Mouse (Mus musculus): ENCODE measurements around the gene Wdr54.

The Wdr54 gene

DNA sequence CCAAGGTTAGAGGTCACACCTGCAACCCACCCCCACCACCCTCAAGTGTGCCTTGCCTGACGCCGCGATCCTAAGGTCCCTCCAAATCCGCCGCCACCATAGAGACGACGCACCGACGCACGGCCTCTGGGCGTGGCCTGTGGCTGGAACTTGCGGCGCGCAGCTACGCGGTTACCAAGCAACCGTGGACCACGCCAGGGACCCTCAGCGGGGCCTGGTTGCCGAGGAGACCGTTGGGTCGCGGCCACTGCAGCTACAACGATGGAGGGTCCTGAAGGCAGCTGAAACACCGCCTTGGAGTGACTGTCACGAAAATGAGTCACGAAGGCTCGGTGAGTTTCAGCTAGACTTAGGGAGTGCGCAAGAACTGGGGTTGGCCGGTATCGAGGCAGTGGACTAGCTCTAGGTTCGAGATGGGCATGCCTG is at the start of gene Wdr54, which contains the start of gene 1700003E16Rik:
Wdr54 (minus strand) TSS at position 139 of the 426 bp plus-strand sequence.
1700003E16Rik (plus strand) TSS at position 146 of the 426 bp plus-strand sequence.
- DNase-seq: peak in 1 of 2 experiments; percentile 46

DNA sequence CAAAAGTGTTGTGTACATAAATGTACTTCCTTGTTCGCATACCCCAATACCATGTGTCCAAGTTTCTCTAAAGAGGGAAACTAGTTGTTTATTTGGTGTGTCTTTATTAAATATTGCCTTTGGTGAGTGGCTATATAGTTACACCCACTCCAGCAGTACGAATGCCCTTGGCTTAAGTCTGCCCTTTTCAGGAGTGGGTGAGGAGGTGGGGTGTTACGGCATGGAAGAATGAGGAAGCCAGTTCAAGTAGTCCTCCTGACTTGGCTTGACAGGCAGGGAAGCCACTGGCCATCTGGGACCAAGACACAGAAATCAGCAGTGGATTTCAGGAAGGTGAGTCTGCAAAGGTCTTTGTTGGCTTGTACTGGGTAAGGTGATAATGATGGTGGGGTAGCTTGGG is 49.7 kb upstream of the Wdr54 start:
- DNase-seq: no peak

DNA sequence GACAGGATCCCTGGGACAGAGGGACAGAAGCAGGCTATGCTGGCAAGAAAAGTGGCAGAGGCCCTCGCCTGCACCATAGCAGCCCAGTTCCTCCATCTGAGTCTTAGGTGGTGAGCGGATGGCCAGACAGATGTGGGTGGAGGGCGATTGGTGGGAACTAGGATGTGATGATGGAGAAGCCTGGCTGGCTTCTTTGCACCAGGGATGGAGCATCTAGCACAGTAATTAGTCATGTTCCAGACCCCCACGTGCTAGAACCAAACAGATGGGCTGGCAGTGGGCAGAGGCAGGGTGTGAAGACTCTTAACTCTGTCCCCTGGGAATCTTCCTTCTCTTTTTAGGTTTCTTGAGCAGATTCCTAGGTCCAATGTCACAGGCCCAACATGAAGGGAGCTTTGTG is 47.1 kb upstream of the Wdr54 start:
- DNase-seq: no peak

DNA sequence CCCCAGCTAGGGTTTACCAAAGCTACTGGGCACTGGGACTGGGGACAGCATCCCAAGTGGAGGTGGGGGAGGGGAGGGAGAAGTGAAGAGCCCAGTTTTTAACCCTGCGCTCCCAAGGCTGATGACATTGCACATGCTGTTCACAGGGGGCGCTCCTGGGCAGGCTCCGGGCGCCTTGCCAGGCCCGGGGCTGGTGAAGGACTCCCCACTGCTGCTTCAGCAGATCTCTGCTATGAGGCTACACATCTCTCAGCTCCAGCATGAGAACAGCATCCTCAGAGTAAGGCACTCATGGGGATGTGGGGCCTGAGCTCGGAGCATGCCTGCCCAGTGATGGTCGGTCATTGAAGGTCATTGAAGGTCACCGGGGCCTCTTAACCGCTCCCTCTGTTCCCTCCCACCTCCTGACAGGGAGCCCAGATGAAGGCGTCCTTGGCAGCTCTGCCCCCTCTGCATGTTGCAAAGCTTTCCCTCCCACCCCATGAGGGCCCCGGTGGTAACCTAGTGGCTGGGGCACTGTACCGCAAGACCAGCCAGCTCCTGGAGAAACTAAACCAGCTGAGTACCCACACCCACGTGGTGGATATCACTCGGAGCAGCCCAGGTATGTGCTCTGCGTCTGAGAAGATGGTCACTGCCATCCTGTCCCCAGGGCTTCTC is 41.3 kb upstream of the Wdr54 start:
- peak in 1 of 2 experiments; percentile 9 for DNase-seq

DNA sequence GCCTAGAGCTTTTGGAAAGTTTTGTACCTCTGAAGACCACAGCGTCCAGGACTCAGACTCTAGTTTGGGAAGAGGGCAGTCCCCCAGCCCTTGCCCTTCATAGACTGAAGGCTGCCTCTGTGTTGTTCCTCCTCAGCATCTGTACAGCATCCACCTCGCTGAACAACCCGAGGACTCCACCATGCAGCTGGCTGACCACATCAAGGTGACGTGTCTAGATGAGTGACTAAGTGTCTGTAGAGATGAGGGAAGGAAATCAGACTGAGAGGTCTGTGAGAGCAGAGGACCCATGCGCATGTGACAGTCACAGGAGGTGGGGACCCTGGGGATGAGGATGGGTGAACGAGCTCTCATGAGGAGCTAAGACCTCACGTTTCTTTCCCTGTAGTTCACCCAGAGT is 37.4 kb upstream of the Wdr54 start:
- no peak for DNase-seq

DNA sequence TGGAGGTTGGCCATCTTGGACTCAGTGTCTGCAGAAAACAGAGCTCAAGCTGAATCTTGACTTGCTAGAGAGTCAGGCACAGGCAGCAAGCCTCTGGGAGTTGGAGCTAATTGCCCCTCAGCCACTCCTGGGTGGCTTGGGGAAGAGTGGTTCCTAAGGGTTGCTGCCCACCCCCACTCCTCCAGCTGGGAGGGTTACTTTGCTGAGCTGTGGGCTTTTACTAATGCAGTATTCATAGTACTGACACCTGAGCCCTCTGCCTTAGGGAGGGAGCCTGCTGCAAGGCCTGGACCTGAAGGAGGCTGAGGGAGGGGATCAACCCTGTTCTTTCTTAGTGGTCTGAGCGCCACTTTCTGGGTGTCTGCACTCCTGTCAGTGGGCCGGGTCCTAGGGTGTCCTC is 30.7 kb upstream of the Wdr54 start:
- no peak for DNase-seq

DNA sequence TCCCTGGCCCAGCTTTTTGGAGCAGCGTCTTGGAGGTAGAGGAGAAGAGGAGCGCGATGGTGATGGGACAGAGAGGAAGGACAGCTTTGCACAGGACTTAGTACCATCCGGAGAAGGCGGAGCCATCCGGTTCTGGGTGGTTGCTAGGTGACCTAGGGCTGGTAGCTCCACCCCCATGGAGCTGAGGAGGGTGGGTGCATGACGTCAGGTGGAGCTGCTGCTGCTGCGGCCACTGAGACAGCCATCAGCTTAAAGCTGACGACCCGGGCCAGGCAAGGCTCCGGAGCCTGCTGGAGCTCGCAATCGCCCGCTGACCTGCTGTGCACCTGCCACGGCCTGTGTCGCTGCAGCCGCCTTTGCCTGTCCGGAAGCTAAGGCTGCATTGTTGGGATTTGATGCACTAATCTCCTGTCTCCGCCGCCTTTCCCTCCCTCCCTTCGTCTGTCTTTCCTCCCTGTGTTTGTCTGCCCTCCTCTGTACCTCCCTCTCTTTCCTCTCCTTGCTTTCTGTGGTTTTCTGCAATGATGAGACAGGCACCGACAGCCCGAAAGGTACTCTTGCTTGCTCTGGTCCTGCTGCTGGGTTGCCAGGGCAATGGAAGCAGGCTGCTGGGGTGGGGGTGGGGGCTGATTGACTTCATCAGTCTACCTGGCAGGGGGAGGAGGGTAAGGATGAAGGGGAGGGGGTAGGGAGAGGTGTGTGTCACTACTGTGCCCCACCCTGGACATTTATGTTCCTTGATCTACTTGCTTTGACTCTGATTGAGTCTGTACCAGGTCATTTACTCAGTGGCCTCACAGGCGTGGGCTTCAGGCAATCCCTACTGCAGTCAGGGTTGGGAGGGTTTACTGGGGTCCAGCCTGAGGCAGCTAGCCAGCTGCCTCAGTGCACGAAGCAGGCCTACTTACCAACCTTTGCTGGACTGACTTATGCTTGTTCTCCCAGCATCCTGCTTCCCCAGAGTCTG is 30.0 kb upstream of the Wdr54 start:
- DNase-seq: peak; percentile 15 to 30

DNA sequence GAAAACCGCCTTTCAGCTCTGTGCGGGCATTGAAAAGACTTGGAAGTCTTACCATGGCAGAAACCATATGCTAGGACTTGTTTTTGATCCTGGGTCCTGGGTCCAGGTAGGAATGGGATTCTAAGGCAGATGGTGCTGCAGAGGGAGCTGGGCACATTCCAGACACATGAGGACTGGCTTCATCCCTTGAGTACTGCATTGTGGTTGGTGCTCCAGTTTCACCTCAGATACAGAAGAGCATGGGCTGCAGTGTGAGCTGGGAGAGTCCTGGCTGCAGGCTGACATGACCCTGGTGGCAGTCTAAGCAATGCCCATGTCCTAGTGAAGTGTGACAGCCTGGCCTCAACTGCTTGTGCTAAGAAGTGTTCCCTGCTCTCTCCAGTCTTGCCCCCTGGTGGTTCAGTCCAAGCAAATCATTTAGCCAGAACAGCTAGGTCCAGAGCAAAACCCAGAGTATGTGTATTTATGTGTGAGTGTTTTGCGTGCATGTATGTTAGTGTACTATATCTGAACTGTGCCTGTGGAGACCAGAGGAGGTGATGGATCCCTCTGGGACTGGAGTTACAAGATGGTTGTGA is 28.8 kb upstream of the Wdr54 start:
- no peak for DNase-seq

DNA sequence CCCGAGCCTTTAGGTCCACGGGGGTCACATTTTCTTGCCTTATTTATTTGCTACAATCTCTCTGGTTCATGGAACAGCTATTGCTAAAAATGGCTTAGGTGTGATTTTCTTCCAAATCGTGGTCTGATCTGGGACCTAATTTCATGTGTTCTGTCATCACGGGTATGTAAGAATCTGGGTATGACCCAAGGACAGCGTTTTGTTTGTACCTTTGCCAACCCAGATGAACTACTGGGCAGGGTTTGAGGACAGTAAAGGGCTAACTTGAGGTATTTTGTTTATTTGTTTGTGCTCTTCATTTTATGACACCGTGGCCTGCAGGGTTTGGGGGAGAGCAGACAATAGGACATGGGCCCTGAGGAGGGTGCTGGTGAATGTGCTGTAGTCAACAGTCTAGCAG is 24.4 kb upstream of the Wdr54 start:
- DNase-seq: no peak

DNA sequence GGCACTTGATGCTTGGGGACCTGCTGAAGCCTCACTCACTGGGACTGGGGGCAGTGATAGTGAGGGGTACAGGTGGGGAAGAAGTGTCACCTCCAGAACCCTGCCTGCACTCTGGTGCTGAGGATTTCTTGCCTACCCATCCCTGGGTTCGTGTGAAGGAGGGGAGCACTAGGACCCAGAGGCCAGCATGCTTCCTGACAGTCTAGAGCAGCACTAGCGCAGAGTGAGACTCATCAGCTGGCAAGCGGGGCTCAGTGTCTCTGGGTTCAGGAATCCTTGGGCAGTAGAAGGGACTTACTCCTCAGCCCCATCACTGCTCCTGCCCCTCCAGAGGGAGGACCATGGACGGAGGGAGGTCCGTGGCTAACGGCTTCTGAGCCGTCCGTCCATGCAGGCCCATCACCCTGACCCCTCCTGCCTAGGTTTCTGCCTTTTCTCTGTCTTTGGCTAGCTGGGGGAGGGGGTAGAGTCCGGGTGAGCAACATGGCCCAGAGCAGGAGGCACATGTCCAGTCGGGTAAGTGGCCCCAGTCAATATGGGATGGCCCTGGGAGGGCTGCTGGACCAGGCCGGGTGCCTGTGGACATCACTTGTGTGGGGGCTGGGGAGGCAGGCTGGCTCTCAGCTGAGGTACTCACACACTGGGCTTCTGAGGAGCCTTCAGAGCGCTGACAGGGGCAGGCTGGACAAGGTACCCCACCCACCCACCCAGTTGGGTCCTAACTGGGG is 23.4 kb upstream of the Wdr54 start:
- no peak for DNase-seq

DNA sequence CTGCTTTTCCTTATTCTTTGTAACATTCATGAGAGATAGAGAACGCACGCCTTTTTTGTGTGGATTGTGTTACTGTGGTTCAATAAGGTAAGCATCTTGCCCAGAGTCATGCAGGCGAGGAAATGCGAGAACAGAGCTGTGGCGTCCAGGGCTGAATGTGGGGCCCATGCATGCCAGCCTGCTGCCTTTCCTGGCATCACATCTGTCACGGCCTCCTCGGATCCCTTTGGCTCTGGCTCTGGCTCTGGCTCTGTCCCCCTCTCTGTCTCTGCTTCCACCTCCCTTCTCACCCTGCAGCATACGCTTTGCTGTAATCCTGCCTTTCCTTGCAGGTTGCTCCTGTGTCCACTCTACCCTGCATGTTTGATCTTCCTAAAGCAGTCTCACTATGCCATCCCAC is 19.8 kb upstream of the Wdr54 start:
- no peak for DNase-seq

DNA sequence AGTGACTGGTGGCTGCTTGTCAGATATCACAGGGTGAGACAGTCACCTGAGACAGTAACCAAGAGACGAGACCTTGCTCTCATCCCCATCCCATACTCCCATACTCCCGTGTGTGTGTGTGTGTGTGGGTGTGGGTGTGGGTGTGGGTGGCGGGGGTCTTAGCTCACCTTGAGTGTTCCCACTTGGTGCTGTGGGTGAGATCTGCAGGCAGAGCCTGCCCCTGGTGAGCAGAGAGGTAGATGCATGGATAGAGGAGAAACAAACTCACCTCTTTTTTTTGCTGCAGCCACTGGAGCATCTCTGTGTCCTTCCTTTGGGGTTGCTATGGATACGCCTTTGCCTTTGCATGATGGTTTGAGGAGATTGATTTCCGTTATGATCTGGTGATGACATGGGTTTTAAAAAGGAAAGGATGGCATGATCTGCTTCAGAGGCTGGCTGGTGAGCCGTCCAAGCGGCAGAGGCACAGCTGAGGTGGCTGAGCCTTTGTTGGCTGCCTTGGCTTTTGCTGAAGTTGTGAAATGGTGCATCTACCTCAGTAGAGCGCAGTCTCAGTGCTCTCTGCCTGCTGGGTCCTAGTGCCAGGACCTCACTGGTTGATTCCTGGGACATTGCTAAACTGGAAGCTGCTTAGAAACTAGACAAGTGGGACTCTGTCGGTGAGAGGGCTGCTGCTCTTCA is 16.2 kb upstream of the Wdr54 start:
- DNase-seq: no peak

DNA sequence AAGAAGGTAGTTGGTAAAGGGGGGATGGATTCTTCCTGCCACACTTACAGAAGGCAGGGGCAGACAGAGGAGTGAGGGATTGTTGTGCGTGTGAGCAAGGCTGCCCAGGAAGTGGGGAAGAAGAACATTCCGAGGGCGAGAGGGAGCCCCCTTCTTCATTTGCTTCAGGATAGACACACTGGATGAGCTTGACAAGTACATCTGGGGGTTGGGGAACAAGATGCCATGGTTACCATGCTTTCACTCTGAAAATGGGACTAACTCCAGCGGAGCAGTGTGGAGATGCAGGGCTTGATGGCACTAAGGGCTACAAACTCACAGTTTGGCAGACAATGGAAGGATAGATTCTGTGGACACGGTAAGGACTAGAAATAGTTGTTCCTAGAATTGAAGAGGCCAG is 14.9 kb upstream of the Wdr54 start:
- DNase-seq: no peak

DNA sequence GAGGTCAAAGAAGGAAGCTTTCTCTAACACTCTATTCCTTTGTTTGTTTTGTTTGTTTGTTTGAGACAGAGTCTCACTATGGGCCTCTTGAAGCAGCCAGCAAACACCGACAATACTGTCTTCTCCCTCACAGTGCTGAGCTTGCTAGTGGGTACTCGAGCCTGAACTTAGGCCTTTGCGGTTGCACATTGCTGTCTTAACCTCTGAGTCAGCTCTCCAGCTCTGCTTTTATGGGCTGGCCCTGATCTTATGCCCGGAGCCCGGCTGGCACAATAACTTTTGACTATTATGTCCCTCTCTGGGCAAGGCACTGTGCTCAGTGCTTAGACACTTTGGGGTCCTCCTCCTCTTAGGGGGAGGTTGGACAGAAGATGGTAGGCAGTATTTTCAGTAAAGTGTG is 13.7 kb upstream of the Wdr54 start:
- no peak for DNase-seq

DNA sequence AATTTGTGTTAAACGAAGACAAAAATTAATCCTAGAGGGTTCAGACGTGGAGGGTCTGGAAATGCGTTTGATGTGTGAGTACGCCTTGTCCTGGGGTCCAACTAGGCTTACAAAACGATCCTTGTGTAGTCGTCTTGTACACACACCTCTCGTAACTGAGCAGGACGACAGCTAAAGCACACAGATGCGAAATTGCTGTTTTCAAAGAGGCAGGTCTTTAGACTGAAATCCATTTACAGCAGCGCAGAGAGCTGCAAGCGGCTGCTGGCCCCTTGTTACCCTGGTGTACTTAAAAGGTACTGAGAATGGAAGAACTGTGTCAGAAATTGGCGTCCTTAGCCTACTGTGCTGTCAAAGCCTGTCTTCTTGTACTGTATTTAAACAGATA is 10.0 kb upstream of the Wdr54 start:
- no peak for DNase-seq

DNA sequence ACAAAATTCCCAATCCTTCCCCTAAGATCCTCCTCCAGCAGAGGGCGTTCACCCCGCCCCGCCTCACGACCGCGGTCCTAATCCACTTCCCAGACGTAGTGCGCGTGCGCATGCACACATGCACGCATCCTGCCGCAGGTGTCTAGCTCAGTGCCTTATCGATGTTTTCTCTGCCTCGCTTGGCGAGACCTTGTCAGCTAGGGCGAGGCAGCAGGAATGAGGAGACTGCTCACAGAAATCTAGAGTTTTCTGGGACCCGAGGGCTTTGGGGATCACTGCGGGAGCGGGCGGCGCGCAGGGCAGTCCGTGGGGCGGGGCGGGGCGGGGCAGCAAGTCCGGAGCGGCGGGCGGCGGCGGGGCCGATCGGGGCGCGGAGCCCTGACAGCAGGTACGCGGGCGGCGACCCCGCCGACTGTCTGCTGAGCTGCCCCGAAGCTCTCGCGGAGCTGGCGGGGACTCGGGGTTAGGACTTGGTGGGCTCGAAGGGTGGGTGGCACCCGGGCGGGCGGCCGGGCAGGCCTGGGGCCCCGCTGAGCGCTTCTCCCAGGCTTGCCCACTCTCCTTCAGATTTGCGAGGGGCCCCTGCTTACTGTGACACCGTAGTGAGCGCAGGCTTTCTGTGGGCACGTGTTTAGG is 9.5 kb upstream of the Wdr54 start, which contains the start of gene Dctn1:
Dctn1 (plus strand) TSS at position 314 of the 636 bp plus-strand sequence.
- peak; percentile 87 to 90 for DNase-seq

DNA sequence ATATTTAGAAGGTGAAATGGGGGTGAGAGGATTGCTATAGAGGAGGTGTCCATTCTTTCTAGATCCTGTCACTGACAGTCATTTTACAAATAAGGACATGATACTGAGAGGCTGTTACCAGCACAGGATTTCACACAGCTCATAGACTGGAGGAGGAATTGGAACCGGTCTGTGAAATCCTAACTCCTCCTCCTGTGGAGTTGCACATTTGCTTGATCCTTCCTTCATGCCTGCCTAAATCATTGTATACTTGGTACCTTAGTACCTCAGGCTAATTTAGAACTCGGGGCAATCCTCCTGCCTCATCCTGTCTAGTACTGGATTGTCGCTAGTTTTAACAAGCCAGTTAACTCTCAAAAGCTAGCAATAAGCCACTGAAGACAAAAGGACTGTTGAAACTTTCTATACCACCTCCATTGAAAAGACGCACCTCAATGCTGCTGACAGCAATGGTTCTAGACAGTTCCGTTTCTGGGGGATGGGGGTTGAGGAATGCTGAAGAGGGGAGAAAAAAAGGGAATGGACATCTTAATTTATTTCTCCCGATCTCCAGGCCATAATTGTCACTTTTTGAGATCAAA is 8.9 kb upstream of the Wdr54 start:
- no peak for DNase-seq

DNA sequence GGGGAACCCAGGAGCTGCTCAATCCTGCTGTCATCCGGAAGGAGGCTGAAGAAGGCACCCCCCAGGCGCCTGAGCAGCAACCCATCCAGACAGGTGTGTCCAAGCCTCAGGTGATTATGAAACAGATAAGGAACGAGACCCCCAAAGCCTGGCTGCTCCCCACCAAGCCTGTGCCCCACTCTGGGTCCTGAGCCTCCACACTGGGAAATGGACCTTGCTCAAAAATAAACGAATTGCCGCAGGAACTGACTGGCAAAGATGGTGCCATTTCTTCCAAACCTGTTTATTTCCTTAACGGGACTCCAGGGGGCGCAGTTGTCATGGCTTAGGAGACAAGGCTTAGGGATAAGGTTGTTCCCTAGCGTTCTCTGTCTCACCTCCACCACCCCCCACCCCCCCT is 6.5 kb upstream of the Wdr54 start:
- peak in 1 of 2 experiments; percentile 56 for DNase-seq

DNA sequence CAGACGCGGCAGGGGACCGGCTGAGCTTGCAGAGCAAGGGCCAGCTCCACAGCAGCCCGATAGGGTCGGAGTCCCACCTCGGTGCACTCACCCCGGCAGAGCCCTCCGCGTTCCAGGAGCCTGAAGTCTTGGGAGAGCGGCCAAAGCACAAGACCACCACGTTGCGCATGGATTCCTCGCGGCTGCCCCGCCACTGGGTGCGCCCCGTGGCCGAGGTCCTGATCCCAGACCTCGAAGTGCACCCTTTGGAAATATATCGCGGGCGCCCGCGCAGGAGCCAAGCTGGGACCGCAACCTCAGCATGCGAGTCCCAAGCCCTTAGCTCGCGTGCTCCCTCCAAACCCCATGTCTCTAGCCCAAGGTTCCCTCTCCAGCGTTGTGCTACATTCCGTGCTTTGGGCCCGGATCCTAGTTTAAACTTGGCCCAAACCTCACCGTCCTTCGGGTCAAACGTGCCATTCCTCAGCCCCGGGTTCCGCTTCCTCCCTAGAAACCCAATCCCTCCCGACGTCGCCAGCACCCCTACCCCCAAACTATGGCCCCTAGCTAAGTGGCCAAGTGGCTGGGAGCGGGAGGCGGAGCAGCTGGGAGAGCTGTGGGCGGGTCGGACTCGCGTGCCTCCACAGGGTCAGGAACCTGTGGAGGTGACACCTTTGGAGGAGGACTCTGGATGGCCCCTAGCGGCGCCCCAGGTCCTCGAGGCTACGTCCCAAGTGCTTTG is 5.9 kb upstream of the Wdr54 start:
- DNase-seq: peak in 1 of 2 experiments; percentile 11

DNA sequence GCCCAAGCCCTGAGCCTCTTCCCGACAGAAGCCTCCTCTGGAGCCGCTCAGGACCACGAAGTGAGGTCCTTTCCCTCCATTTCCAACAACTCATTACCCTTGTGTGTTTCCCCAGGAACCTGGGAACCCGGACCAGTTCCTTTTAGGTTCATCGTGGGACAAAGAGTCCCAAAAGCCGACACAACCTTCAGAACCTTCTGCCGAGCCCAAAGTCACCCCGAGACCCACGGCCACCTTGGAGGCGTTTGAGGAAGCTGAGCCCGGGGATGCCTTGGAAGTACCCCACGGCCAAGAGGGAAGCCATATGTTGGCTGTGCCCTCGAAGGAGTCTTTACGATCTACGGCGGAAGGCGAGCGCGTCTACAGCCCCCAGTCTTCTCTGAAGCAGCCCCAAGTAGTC is 5.2 kb upstream of the Wdr54 start:
- no peak for DNase-seq

DNA sequence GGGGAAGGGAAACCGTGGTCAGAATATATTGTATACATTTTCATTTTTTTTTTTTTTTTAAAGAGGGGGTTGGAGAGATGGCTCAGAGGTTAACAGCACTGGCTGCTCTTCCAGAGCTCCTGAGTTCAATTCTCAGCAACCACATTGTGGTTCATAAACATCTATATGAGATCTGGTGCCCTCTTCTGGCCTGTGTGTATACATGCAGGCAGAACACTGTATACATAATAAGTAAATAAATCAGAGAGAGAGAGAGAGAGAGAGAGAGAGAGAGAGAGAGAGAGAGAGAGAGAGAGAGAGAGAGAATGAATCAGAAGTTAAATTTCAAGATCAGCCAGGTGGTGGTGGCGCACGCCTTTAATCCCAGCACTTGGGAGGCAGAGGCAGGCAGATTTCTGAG is 3.3 kb upstream of the Wdr54 start:
- DNase-seq: peak in 1 of 2 experiments; percentile 28
